Mouse (Mus musculus) CH12.LX (cell line): ENCODE data around the gene Tns2. TPM values are rescaled to one million over a fixed set of nuclear protein-coding genes. Genes with fewer than 3 reads are reported as not detected.

Experiments used
- DNase-seq: peaks from one replicate; pipeline ENCODE4 v3.0.0-alpha.2; 2013; ENCODE audit errors: extremely low read depth
- H3K27ac ChIP-seq: 2 replicates; pipeline ENCODE4 v1.5.1; 2012; ENCODE audit warnings: low read depth, mild to moderate bottlenecking, control low read depth, moderate library complexity; ENCODE audit not compliant: insufficient read depth
- H3K27me3 ChIP-seq: replicated peaks from 2 replicates; pipeline ENCODE3; 2012; ENCODE audit warnings: inconsistent platforms
- H3K36me3 ChIP-seq, 2 experiments: replicated peaks in 1 of 2; 2 replicates each; pipeline versions ENCODE3 to v1.6.1; 2012; ENCODE audit warnings: inconsistent platforms in 1 of 2, low read length in 1 of 2, mild to moderate bottlenecking in 1 of 2, mixed read lengths in 1 of 2, moderate library complexity in 1 of 2; ENCODE audit not compliant: control insufficient read depth in 1 of 2, insufficient read depth in 1 of 2
- H3K4me1 ChIP-seq, 2 experiments: 2 replicates each; pipeline ENCODE4 v1.6.1; 2012; ENCODE audit warnings: inconsistent platforms in 1 of 2, moderate library complexity in 1 of 2; ENCODE audit not compliant: insufficient read depth in 2 of 2, control insufficient read depth in 1 of 2
- H3K4me2 ChIP-seq: 2 replicates; pipeline ENCODE4 v1.6.1; 2012; ENCODE audit warnings: low read depth, mild to moderate bottlenecking, control low read depth; ENCODE audit not compliant: poor library complexity, insufficient read depth, severe bottlenecking
- H3K4me3 ChIP-seq, 3 experiments: fragments of 150-350 bp in 1 of 3; sonication (generic) in 1 of 3; replicated peaks in 1 of 3; 2 replicates each; pipeline versions ENCODE3 to v1.5.1; 2011 to 2012; ENCODE audit warnings: low read depth in 2 of 3, low read length in 2 of 3, mild to moderate bottlenecking in 2 of 3, moderate library complexity in 2 of 3, control low read depth in 1 of 3, improper control_type of control experiment in 1 of 3, inconsistent platforms in 1 of 3, mixed read lengths in 1 of 3; ENCODE audit not compliant: poor library complexity in 1 of 3
- H3K79me2 ChIP-seq: replicated peaks from 2 replicates; pipeline ENCODE4 v1.6.1; 2012; ENCODE audit warnings: mild to moderate bottlenecking, moderate library complexity; ENCODE audit not compliant: control insufficient read depth, poor library complexity, insufficient read depth, severe bottlenecking; ENCODE audit errors: extremely low read depth
- H3K9ac ChIP-seq: 2 replicates; pipeline ENCODE4 v1.6.1; 2012; ENCODE audit warnings: low read depth, mild to moderate bottlenecking, control low read depth, moderate library complexity; ENCODE audit not compliant: insufficient read depth
- H3K9me3 ChIP-seq: replicated peaks from 2 replicates; pipeline ENCODE3; 2012; ENCODE audit warnings: low read length, inconsistent platforms, mixed read lengths
- CHD1 ChIP-seq: IDR thresholded peaks from 2 replicates; pipeline ENCODE4 v1.6.1; 2012; ENCODE audit warnings: low read depth, low read length, improper control_type of control experiment, inconsistent platforms
- CTCF ChIP-seq, 2 experiments: IDR thresholded peaks in 1 of 2; conservative IDR thresholded peaks in 1 of 2; 2 replicates each; pipeline ENCODE4 v1.5.1; 2011 to 2012; ENCODE audit warnings: low read depth in 2 of 2, low read length in 2 of 2, improper control_type of control experiment in 1 of 2, inconsistent platforms in 1 of 2, mild to moderate bottlenecking in 1 of 2, moderate library complexity in 1 of 2
- JUND ChIP-seq: conservative IDR thresholded peaks from 2 replicates; pipeline ENCODE4 v1.6.1; 2011; ENCODE audit warnings: low read depth, low read length, improper control_type of control experiment
- KAT2A ChIP-seq: IDR thresholded peaks from 2 replicates; pipeline ENCODE4 v1.6.1; 2012; ENCODE audit warnings: low read length, improper control_type of control experiment, inconsistent platforms; ENCODE audit not compliant: insufficient replicate concordance
- MYC ChIP-seq: IDR thresholded peaks from 2 replicates; pipeline ENCODE4 v1.6.1; 2011; ENCODE audit warnings: low read depth, mild to moderate bottlenecking, improper control_type of control experiment, low read length
- RCOR1 ChIP-seq: conservative IDR thresholded peaks from 2 replicates; pipeline ENCODE4 v1.6.1; 2012; ENCODE audit warnings: low read depth, mild to moderate bottlenecking, inconsistent platforms, low read length, improper control_type of control experiment
- UBTF ChIP-seq: IDR thresholded peaks from 2 replicates; pipeline ENCODE4 v1.6.1; 2012; ENCODE audit warnings: low read depth, mild to moderate bottlenecking, inconsistent platforms, low read length, improper control_type of control experiment, moderate library complexity
- ZKSCAN1 ChIP-seq: IDR thresholded peaks from 2 replicates; pipeline ENCODE4 v1.6.1; 2012; ENCODE audit warnings: low read depth, inconsistent platforms, low read length, improper control_type of control experiment, borderline replicate concordance
- ZMIZ1 ChIP-seq: IDR thresholded peaks from 2 replicates; pipeline ENCODE4 v1.6.1; 2012; ENCODE audit warnings: low read depth, mild to moderate bottlenecking, inconsistent platforms, low read length, improper control_type of control experiment
- dilution Hi-C: fragments of 300-500 bp; cut with MboI; formaldehyde crosslinking; loops from 2 replicates; pipeline ENCODE4 v1.14.3; 2020; ENCODE audit warnings: low sequenced_read_pairs; ENCODE audit not compliant: extremely low pct_unique_long_range_greater_than_20kb, extremely low pct_ligation_motif_present
- in situ Hi-C: fragments of 300-500 bp; cut with MboI; formaldehyde crosslinking; loops from 3 replicates; pipeline ENCODE4 v1.14.3; 2019; ENCODE audit warnings: low sequenced_read_pairs, low pct_ligation_motif_present, low pct_unique_long_range_greater_than_20kb, mixed read lengths
- polyA plus RNA-seq: library from polyadenylated mRNA; unstranded; fragments of >175 nt; gene quantifications from 2 replicates; pipeline ENCODE4 v1.2.1, GENCODE M21; 2012; ENCODE audit warnings: low read depth; ENCODE audit not compliant: insufficient read length
- total RNA-seq, 2 experiments: library from RNA; depleted of rRNA; stranded (reverse); fragments of 300-350 nt in 1 of 2; fragments of >200 nt in 1 of 2; gene quantifications; 2 replicates each; pipeline ENCODE4 v1.2.3; 2012 to 2014

Tns2 gene
- total and polyA plus RNA-seq, 3 experiments, result 0.13 to 0.34 TPM; not detected in 1

GRCm38 (mm10) chr15:102074876-102075585 lies 25.2 kb upstream of the Tns2 start:
- Histone ChIP-seq H3K27ac (no peak overlapping the region), H3K9ac (peak overlapping the region; percentile 92)
- dilution Hi-C loops, result no loop called here
- no peak for TF ChIP-seq RCOR1
- peak; percentile 32; the same call in 1 of the 2 replicates for TF ChIP-seq MYC
- TF ChIP-seq, all 38 proteins: peak for 1
- Histone ChIP-seq H3K9me3 (no peaks in the 10 kb centered on the region), H3K27me3 (no peaks in the 10 kb centered on the region), H3K79me2 (peaks cover 60% of the 10 kb centered on the region), H3K4me1 (peaks cover 10 to 62% of the 10 kb centered on the region in 2 experiments), H3K4me3 (peak overlapping the region; percentile 92 to 99 (median 94)), H3K4me2 (peak overlapping the region; percentile 100), H3K36me3 (peaks cover 4 to 26% of the 10 kb centered on the region in 2 experiments)
- no peak for DNase-seq
- in situ Hi-C loops, result loop anchor here (5.0 kb wide), 1 partner anchor 753 kb away; no protein-coding TSS in a partner anchor

DNA sequence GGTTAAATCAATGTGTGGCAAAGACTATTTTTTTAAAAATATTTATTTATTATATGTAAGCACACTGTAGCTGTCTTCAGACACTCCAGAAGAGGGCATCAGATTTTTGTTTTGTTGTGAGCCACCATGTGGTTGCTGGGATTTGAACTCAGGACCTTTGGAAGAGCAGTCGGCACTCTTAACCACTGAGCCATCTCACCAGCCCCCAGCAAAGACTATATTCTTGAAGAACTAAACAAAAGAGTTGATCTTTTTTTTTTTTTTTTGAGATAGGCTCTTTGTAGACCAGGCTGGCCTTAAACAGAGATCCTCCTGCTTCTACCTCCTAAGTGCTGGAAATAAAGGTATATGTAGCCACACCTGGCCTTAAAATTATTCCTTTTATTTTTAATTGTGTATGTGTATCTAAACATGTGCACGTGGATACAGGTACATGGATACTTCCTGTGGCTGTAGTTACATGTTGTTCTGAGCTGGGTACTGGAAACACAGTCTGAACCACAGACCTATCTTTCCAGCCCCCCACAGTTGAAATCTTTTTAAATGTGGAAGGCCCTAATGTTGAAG lies 23.0 kb upstream of the Tns2 start:
- no peaks in the 10 kb centered on the region for H3K27me3 ChIP-seq
- no peak overlapping the region for H3K9ac ChIP-seq
- TF ChIP-seq JUND, result no peak
- TF ChIP-seq MYC, result 0 out of 2 replicates have a peak, but pooled peaks have one; percentile 42
- peaks cover 81% of the 10 kb centered on the region for H3K79me2 ChIP-seq
- peaks cover 7 to 66% of the 10 kb centered on the region in 2 experiments for H3K4me1 ChIP-seq
- H3K4me2 ChIP-seq, result peak overlapping the region; percentile 0; the same call in 1 of the 2 replicates
- in situ Hi-C loops (no loop called here), dilution Hi-C loops (no loop called here)
- H3K36me3 ChIP-seq, result peaks cover 15 to 47% of the 10 kb centered on the region in 2 experiments
- no peak overlapping the region for H3K4me3 ChIP-seq
- no peak overlapping the region for H3K27ac ChIP-seq
- H3K9me3 ChIP-seq, result no peaks in the 10 kb centered on the region
- no peak for DNase-seq

DNA sequence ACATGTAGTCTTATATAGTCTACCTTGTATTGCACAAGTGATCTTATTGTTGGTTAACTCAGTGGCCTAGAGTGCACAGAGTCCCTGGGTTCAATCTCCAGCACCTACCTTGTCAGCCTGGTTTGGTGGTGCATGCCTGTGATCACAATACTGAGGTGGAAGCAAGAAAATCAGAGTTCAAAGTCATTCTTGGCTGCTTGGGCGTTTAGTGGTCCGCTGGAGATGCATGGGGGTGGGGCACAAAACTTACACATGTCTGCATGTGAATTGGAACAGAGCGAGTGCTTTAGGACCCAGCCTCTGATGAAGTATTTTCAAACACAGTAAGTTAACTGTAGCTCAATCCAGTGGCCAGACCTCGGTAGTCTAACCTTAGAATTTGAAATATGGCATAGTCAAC lies 21.0 kb upstream of the Tns2 start:
- Histone ChIP-seq H3K36me3 (peaks cover 31 to 68% of the 10 kb centered on the region in 2 experiments), H3K9ac (no peak overlapping the region), H3K4me2 (peak overlapping the region; percentile 60), H3K4me3 (no peak overlapping the region), H3K27ac (peak overlapping the region; percentile 8; the same call in 1 of the 2 replicates), H3K27me3 (no peaks in the 10 kb centered on the region), H3K9me3 (no peaks in the 10 kb centered on the region), H3K4me1 (peaks cover 7 to 63% of the 10 kb centered on the region in 2 experiments), H3K79me2 (peaks cover 95% of the 10 kb centered on the region)
- in situ Hi-C loops (no loop called here), dilution Hi-C loops (no loop called here)
- DNase-seq, result no peak
- no peak for TF ChIP-seq CTCF (conservative IDR thresholded peaks at IDR 0.05 in 1 of 2, IDR thresholded peaks at IDR 0.05 in 1 of 2; ENCODE audit: low read depth in 2 of 2, low read length in 2 of 2)
- no peak for TF ChIP-seq ZKSCAN1
- TF ChIP-seq KAT2A, result no peak
- TF ChIP-seq UBTF, result no peak
- TF ChIP-seq CHD1, result no peak
- TF ChIP-seq ZMIZ1, result no peak
- no peak for TF ChIP-seq MYC
